Mouse (Mus musculus) heart, embryonic 11.5 days (tissue): Measurements from ENCODE around the gene Camsap2. TPM values are rescaled to one million over a fixed set of nuclear protein-coding genes. Genes with fewer than 3 reads are reported as not detected.

Experiments
- ATAC-seq: fragments of 200-750 bp; cut with Nextera tagmentation; replicated peaks from 2 replicates; pipeline ENCODE4 v1.8.0; 2017; ENCODE audit warnings: moderate library complexity; ENCODE audit not compliant: insufficient number of reproducible peaks, low FRiP score, low TSS enrichment
- H3K27ac ChIP-seq: fragments of 300-500 bp; sonication (generic); 2 replicates; pipeline ENCODE4 v1.5.1; 2014; ENCODE audit warnings: mild to moderate bottlenecking, low read depth, low read length
- H3K27me3 ChIP-seq: fragments of 300-500 bp; sonication (generic); 2 replicates; pipeline ENCODE4 v1.6.1; 2014; ENCODE audit warnings: mild to moderate bottlenecking, low read length, mixed read lengths; ENCODE audit not compliant: control insufficient read depth, insufficient read depth
- H3K36me3 ChIP-seq: fragments of 300-500 bp; sonication (generic); 2 replicates; pipeline ENCODE4 v1.6.1; 2014; ENCODE audit warnings: mild to moderate bottlenecking, low read length, moderate library complexity, mixed read lengths; ENCODE audit not compliant: control insufficient read depth, insufficient read depth
- H3K4me1 ChIP-seq: fragments of 300-500 bp; sonication (generic); 2 replicates; pipeline ENCODE4 v1.6.1; 2014; ENCODE audit warnings: low read length; ENCODE audit not compliant: control insufficient read depth, insufficient read depth
- H3K4me2 ChIP-seq: fragments of 300-500 bp; sonication (generic); 2 replicates; pipeline ENCODE4 v1.6.1; 2014; ENCODE audit warnings: mild to moderate bottlenecking, moderate library complexity
- H3K4me3 ChIP-seq: fragments of 300-500 bp; sonication (generic); 2 replicates; pipeline ENCODE4 v1.5.1; 2014; ENCODE audit warnings: low read depth, low read length
- H3K9ac ChIP-seq: fragments of 300-500 bp; sonication (generic); 2 replicates; pipeline ENCODE4 v1.6.1; 2014; ENCODE audit warnings: mild to moderate bottlenecking, low read depth, low read length, moderate library complexity
- H3K9me3 ChIP-seq: fragments of 300-500 bp; sonication (generic); replicated peaks from 2 replicates; pipeline ENCODE4 v1.6.1; 2016; ENCODE audit warnings: low read length; ENCODE audit not compliant: control insufficient read depth
- WGBS: fragments of 180-500 bp; shearing (Covaris S2); extraction: QIAGEN DNeasy Blood & Tissue Kit; methylation state at CpG from one replicate; pipeline ENCODE4 v1.1.7; 2014; ENCODE audit not compliant: insufficient replicate concordance; 5-methylcytosine and 5-hydroxymethylcytosine counted together
- polyA plus RNA-seq: library from polyadenylated mRNA; unstranded; fragments of >200 nt; fragmentation: Nextera tagmentation; extraction: Ambion mirVana; gene quantifications from 2 replicates; pipeline ENCODE4 v1.2.1, GENCODE M21; 2014

The Camsap2 gene
- polyA plus RNA-seq, 1 experiment from 2014 or later = 11.3 TPM

- no peak overlapping the region for H3K27ac ChIP-seq
- WGBS = under 1% methylated on average over 79 of the region's 95 CpGs
- H3K4me1 ChIP-seq = peaks cover 11% of the 10 kb centered on the region
- ATAC-seq = peak; percentile 44; the same call in 1 of the 2 replicates
- H3K36me3 ChIP-seq = no peaks in the 10 kb centered on the region
- H3K9me3 ChIP-seq = no peaks in the 10 kb centered on the region
- H3K4me3 ChIP-seq = peak overlapping the region; percentile 58
- peak overlapping the region; percentile 95 for H3K4me2 ChIP-seq
- H3K9ac ChIP-seq = peak overlapping the region; percentile 50
- peaks cover 65% of the 10 kb centered on the region for H3K27me3 ChIP-seq
Observed at GRCm38 (mm10) chr1:136259893-136260634, 85.8 kb downstream of the Camsap2 start.

- no peaks in the 10 kb centered on the region for H3K9me3 ChIP-seq
- no peaks in the 10 kb centered on the region for H3K36me3 ChIP-seq
- peaks cover 65% of the 10 kb centered on the region for H3K27me3 ChIP-seq
- no peak for ATAC-seq
- WGBS = 2% methylated on average over 16 of the region's 16 CpGs
- H3K4me1 ChIP-seq = peaks cover 11% of the 10 kb centered on the region
- no peak overlapping the region for H3K27ac ChIP-seq
- H3K4me3 ChIP-seq = peak overlapping the region; percentile 58
- H3K9ac ChIP-seq = no peak overlapping the region
- H3K4me2 ChIP-seq = peak overlapping the region; percentile 95
Observed at GRCm38 (mm10) chr1:136259543-136259892, 86.4 kb downstream of the Camsap2 start.

GRCm38 (mm10) chr1:136258495-136258894 is 87.4 kb downstream of the Camsap2 start:
- ATAC-seq = no peak
- no peaks in the 10 kb centered on the region for H3K9me3 ChIP-seq
- no peak overlapping the region for H3K27ac ChIP-seq
- no peak overlapping the region for H3K9ac ChIP-seq
- peaks cover 11% of the 10 kb centered on the region for H3K4me1 ChIP-seq
- H3K4me2 ChIP-seq = no peak overlapping the region
- 76% methylated on average over 9 of the region's 9 CpGs for WGBS
- no peak overlapping the region for H3K4me3 ChIP-seq
- no peaks in the 10 kb centered on the region for H3K36me3 ChIP-seq
- H3K27me3 ChIP-seq = peaks cover 61% of the 10 kb centered on the region

GRCm38 (mm10) chr1:136255657-136256056 is 90.2 kb downstream of the Camsap2 start:
- 36% methylated on average over 8 of the region's 8 CpGs for WGBS
- peak overlapping the region; percentile 20; the same call in 1 of the 2 replicates for H3K4me2 ChIP-seq
- no peak for ATAC-seq
- no peaks in the 10 kb centered on the region for H3K9me3 ChIP-seq
- H3K4me3 ChIP-seq = no peak overlapping the region
- no peak overlapping the region for H3K27ac ChIP-seq
- no peaks in the 10 kb centered on the region for H3K36me3 ChIP-seq
- H3K4me1 ChIP-seq = peaks cover 9% of the 10 kb centered on the region
- peaks cover 37% of the 10 kb centered on the region for H3K27me3 ChIP-seq
- H3K9ac ChIP-seq = no peak overlapping the region

GRCm38 (mm10) chr1:136255174-136255573 is 90.7 kb downstream of the Camsap2 start:
- peaks cover 6% of the 10 kb centered on the region; the same call in 1 of the 2 replicates for H3K4me1 ChIP-seq
- 27% methylated on average over 6 of the region's 6 CpGs for WGBS
- no peaks in the 10 kb centered on the region for H3K36me3 ChIP-seq
- no peak overlapping the region for H3K9ac ChIP-seq
- ATAC-seq = no peak
- H3K9me3 ChIP-seq = no peaks in the 10 kb centered on the region
- peaks cover 32% of the 10 kb centered on the region for H3K27me3 ChIP-seq
- H3K4me3 ChIP-seq = no peak overlapping the region
- H3K4me2 ChIP-seq = no peak overlapping the region
- H3K27ac ChIP-seq = no peak overlapping the region

GRCm38 (mm10) chr1:136254503-136255065 is 91.3 kb downstream of the Camsap2 start:
- H3K27me3 ChIP-seq = peaks cover 26% of the 10 kb centered on the region
- ATAC-seq = no peak
- H3K36me3 ChIP-seq = no peaks in the 10 kb centered on the region
- H3K4me3 ChIP-seq = no peak overlapping the region
- H3K27ac ChIP-seq = no peak overlapping the region
- H3K4me1 ChIP-seq = no peaks in the 10 kb centered on the region
- 80% methylated on average over 10 of the region's 10 CpGs for WGBS
- no peaks in the 10 kb centered on the region for H3K9me3 ChIP-seq
- no peak overlapping the region for H3K9ac ChIP-seq
- H3K4me2 ChIP-seq = no peak overlapping the region

GRCm38 (mm10) chr1:136253472-136253871 is 92.4 kb downstream of the Camsap2 start:
- no peak for ATAC-seq
- no peak overlapping the region for H3K4me3 ChIP-seq
- no peaks in the 10 kb centered on the region for H3K36me3 ChIP-seq
- no peak overlapping the region for H3K4me2 ChIP-seq
- H3K27ac ChIP-seq = no peak overlapping the region
- WGBS = 28% methylated on average over 2 of the region's 2 CpGs
- H3K27me3 ChIP-seq = peaks cover 15% of the 10 kb centered on the region
- H3K4me1 ChIP-seq = no peaks in the 10 kb centered on the region
- no peaks in the 10 kb centered on the region for H3K9me3 ChIP-seq
- no peak overlapping the region for H3K9ac ChIP-seq

GRCm38 (mm10) chr1:136249662-136250061 is 96.2 kb downstream of the Camsap2 start:
- H3K4me2 ChIP-seq = no peak overlapping the region
- no peaks in the 10 kb centered on the region for H3K27me3 ChIP-seq
- no peak overlapping the region for H3K9ac ChIP-seq
- no peak overlapping the region for H3K27ac ChIP-seq
- no peak overlapping the region for H3K4me3 ChIP-seq
- 62% methylated on average over 5 of the region's 5 CpGs for WGBS
- H3K4me1 ChIP-seq = no peaks in the 10 kb centered on the region
- no peaks in the 10 kb centered on the region for H3K9me3 ChIP-seq
- no peak for ATAC-seq
- no peaks in the 10 kb centered on the region for H3K36me3 ChIP-seq

GRCm38 (mm10) chr1:136247393-136247792 is 98.5 kb downstream of the Camsap2 start:
- Histone ChIP-seq H3K9ac (no peak overlapping the region), H3K27ac (no peak overlapping the region), H3K36me3 (no peaks in the 10 kb centered on the region), H3K9me3 (no peaks in the 10 kb centered on the region), H3K4me2 (no peak overlapping the region), H3K4me1 (no peaks in the 10 kb centered on the region), H3K27me3 (no peaks in the 10 kb centered on the region), H3K4me3 (no peak overlapping the region)
- WGBS = 78% methylated on average over 5 of the region's 5 CpGs
- ATAC-seq = no peak
